Mouse (Mus musculus): ENCODE results near the gene Acad12. TPM values are rescaled to one million over a fixed set of nuclear protein-coding genes. Genes with fewer than 3 reads are reported as not detected.
"Not testable (repeated sequence)": the region's sequence is repeated elsewhere in the genome, so short reads cannot be mapped to it uniquely, and the experiment has no call there.

Gene Acad12
- polyA plus RNA-seq, 1 experiment = 5.3 TPM

GRCm38 (mm10) chr5:121634668-121635067 lies 15.9 kb upstream of the Acad12 start:
- WGBS = 87% methylated on average over 5 of the region's 5 CpGs
- Histone ChIP-seq H3K27me3 (ENCODE audit: control insufficient read depth, insufficient read depth, low read length) (no peaks in the 10 kb centered on the region), H3K27ac (ENCODE audit: insufficient read depth, low read length) (no peak overlapping the region), H3K4me1 (ENCODE audit: control insufficient read depth, insufficient read depth, low read length) (no peaks in the 10 kb centered on the region), H3K4me3 (replicated peaks; ENCODE audit: insufficient read depth, low read depth, low read length) (no peak overlapping the region)
- TF ChIP-seq POLR2A (IDR thresholded peaks at IDR 0.05; ENCODE audit: borderline replicate concordance, insufficient read depth, low read length) (no peak), CTCF (IDR thresholded peaks at IDR 0.05; ENCODE audit: borderline replicate concordance, insufficient read depth, low read depth, low read length) (no peak)
- DNase-seq = no peak

- Histone ChIP-seq H3K27ac (ENCODE audit: insufficient read depth, low read length) (no peak overlapping the region), H3K4me3 (replicated peaks; ENCODE audit: insufficient read depth, low read depth, low read length) (no peak overlapping the region), H3K4me1 (ENCODE audit: control insufficient read depth, insufficient read depth, low read length) (no peaks in the 10 kb centered on the region), H3K27me3 (ENCODE audit: control insufficient read depth, insufficient read depth, low read length) (no peaks in the 10 kb centered on the region)
- no peak for DNase-seq
- WGBS = 59% methylated on average over 3 of the region's 3 CpGs
- TF ChIP-seq POLR2A (IDR thresholded peaks at IDR 0.05; ENCODE audit: borderline replicate concordance, insufficient read depth, low read length) = no peak
- no peak for TF ChIP-seq CTCF (IDR thresholded peaks at IDR 0.05; ENCODE audit: borderline replicate concordance, insufficient read depth, low read depth, low read length)
Measured at GRCm38 (mm10) chr5:121632804-121633203, 14.1 kb upstream of the Acad12 start.

GRCm38 (mm10) chr5:121631106-121631647 lies 12.4 kb upstream of the Acad12 start:
- not testable (repeated sequence) for H3K27ac ChIP-seq (ENCODE audit: insufficient read depth, low read length); H3K4me3 ChIP-seq (replicated peaks; ENCODE audit: insufficient read depth, low read depth, low read length); H3K27me3 ChIP-seq (ENCODE audit: control insufficient read depth, insufficient read depth, low read length); H3K4me1 ChIP-seq (ENCODE audit: control insufficient read depth, insufficient read depth, low read length); DNase-seq
- 42% methylated on average over 8 of the region's 9 CpGs for WGBS

GRCm38 (mm10) chr5:121627871-121628270 lies 9.1 kb upstream of the Acad12 start:
- H3K4me1 ChIP-seq (ENCODE audit: control insufficient read depth, insufficient read depth, low read length) = no peaks in the 10 kb centered on the region
- WGBS = 0% methylated on average over 1 of the region's 1 CpGs
- H3K4me3 ChIP-seq (replicated peaks; ENCODE audit: insufficient read depth, low read depth, low read length) = no peak overlapping the region
- TF ChIP-seq CTCF (IDR thresholded peaks at IDR 0.05; ENCODE audit: borderline replicate concordance, insufficient read depth, low read depth, low read length) (peak; percentile 77), POLR2A (IDR thresholded peaks at IDR 0.05; ENCODE audit: borderline replicate concordance, insufficient read depth, low read length) (no peak)
- peak; percentile 50 to 73 for DNase-seq
- H3K27ac ChIP-seq (ENCODE audit: insufficient read depth, low read length) = no peak overlapping the region
- no peaks in the 10 kb centered on the region for H3K27me3 ChIP-seq (ENCODE audit: control insufficient read depth, insufficient read depth, low read length)

- Histone ChIP-seq H3K4me3 (replicated peaks; ENCODE audit: insufficient read depth, low read depth, low read length) (no peak overlapping the region), H3K4me1 (ENCODE audit: control insufficient read depth, insufficient read depth, low read length) (peaks cover 6% of the 10 kb centered on the region), H3K27ac (ENCODE audit: insufficient read depth, low read length) (no peak overlapping the region), H3K27me3 (ENCODE audit: control insufficient read depth, insufficient read depth, low read length) (no peaks in the 10 kb centered on the region)
- no peak for DNase-seq
- TF ChIP-seq CTCF (IDR thresholded peaks at IDR 0.05; ENCODE audit: borderline replicate concordance, insufficient read depth, low read depth, low read length) (no peak), POLR2A (IDR thresholded peaks at IDR 0.05; ENCODE audit: borderline replicate concordance, insufficient read depth, low read length) (no peak)
- 87% methylated on average over 3 of the region's 3 CpGs for WGBS
Measured at GRCm38 (mm10) chr5:121623241-121623640, 4.5 kb upstream of the Acad12 start.

GRCm38 (mm10) chr5:121621102-121621501 lies 2.4 kb upstream of the Acad12 start:
- TF ChIP-seq CTCF (IDR thresholded peaks at IDR 0.05; ENCODE audit: borderline replicate concordance, insufficient read depth, low read depth, low read length) (no peak), POLR2A (IDR thresholded peaks at IDR 0.05; ENCODE audit: borderline replicate concordance, insufficient read depth, low read length) (no peak)
- 93% methylated on average over 5 of the region's 5 CpGs for WGBS
- no peak for DNase-seq
- Histone ChIP-seq H3K4me3 (replicated peaks; ENCODE audit: insufficient read depth, low read depth, low read length) (no peak overlapping the region), H3K27ac (ENCODE audit: insufficient read depth, low read length) (no peak overlapping the region), H3K4me1 (ENCODE audit: control insufficient read depth, insufficient read depth, low read length) (peaks cover 6% of the 10 kb centered on the region), H3K27me3 (ENCODE audit: control insufficient read depth, insufficient read depth, low read length) (no peaks in the 10 kb centered on the region)

- H3K4me1 ChIP-seq (ENCODE audit: control insufficient read depth, insufficient read depth, low read length); DNase-seq; H3K4me3 ChIP-seq (replicated peaks; ENCODE audit: insufficient read depth, low read depth, low read length); H3K27me3 ChIP-seq (ENCODE audit: control insufficient read depth, insufficient read depth, low read length); H3K27ac ChIP-seq (ENCODE audit: insufficient read depth, low read length): not testable (repeated sequence)
- 85% methylated on average over 3 of the region's 3 CpGs for WGBS
Measured at GRCm38 (mm10) chr5:121614921-121615320, 3.8 kb downstream of the Acad12 start.

- no peak for DNase-seq
- Histone ChIP-seq H3K27ac (ENCODE audit: insufficient read depth, low read length) (no peak overlapping the region), H3K4me3 (replicated peaks; ENCODE audit: insufficient read depth, low read depth, low read length) (no peak overlapping the region), H3K27me3 (ENCODE audit: control insufficient read depth, insufficient read depth, low read length) (no peaks in the 10 kb centered on the region), H3K4me1 (ENCODE audit: control insufficient read depth, insufficient read depth, low read length) (no peaks in the 10 kb centered on the region; the same call in 1 of the 2 replicates)
- 85% methylated on average over 6 of the region's 6 CpGs for WGBS
- TF ChIP-seq CTCF (IDR thresholded peaks at IDR 0.05; ENCODE audit: borderline replicate concordance, insufficient read depth, low read depth, low read length) (no peak), POLR2A (IDR thresholded peaks at IDR 0.05; ENCODE audit: borderline replicate concordance, insufficient read depth, low read length) (no peak)
Measured at GRCm38 (mm10) chr5:121612036-121612435, 6.7 kb downstream of the Acad12 start.

GRCm38 (mm10) chr5:121609556-121610135 lies 9.1 kb downstream of the Acad12 start:
- not testable (repeated sequence) for H3K27ac ChIP-seq (ENCODE audit: insufficient read depth, low read length); H3K4me3 ChIP-seq (replicated peaks; ENCODE audit: insufficient read depth, low read depth, low read length); H3K27me3 ChIP-seq (ENCODE audit: control insufficient read depth, insufficient read depth, low read length); DNase-seq; H3K4me1 ChIP-seq (ENCODE audit: control insufficient read depth, insufficient read depth, low read length)
- 39% methylated on average over 8 of the region's 8 CpGs for WGBS
